ENCODE assay signal across 8 mouse cellular contexts in genomic region chr11:23632945-23633878, GRCm38 (mm10). TPM values are rescaled to one million over a fixed set of nuclear protein-coding genes. Genes with fewer than 3 reads are reported as not detected.
DNase-seq lines count a peak whose midpoint lies in the region; ATAC-seq lines count a peak whose summit lies in the region.

Gene 0610010F05Rik (minus strand): TSS chr11:23633639.

- H3K27ac ChIP-seq in hindbrain, embryonic 16.5 days (ENCODE audit: low read depth, low read length), result peak within 1 kb of the TSS; percentile 97
- no peak within 1 kb of the TSS for H3K27ac ChIP-seq in macrophage

- peaks cover 10% of the 10 kb centered on the region for H3K4me1 ChIP-seq in hindbrain, embryonic 16.5 days (ENCODE audit: control insufficient read depth, insufficient read depth, low read depth, low read length)

- no peaks in the 10 kb centered on the region for H3K27me3 ChIP-seq in hindbrain, embryonic 16.5 days (replicated peaks; ENCODE audit: control insufficient read depth, insufficient read depth, low read length)

- peak; percentile 95 for DNase-seq in WW6 (ENCODE audit: low read depth, low spot score)
- peak; percentile 73 to 89 for DNase-seq in cerebellum, postnatal 4 days (ENCODE audit: low spot score in 2 of 2)
- DNase-seq in gastrocnemius, adult 18-20 months (ENCODE audit: low spot score), result peak; percentile 81
- DNase-seq in left cerebral cortex, adult 18-20 months (ENCODE audit: low spot score in 2 of 2), result peak; percentile 74 to 87
- DNase-seq in right cerebral cortex, adult 18-20 months, result peak; percentile 86
- peak; percentile 20 for DNase-seq in urinary bladder, postnatal 10 days (ENCODE audit: low spot score)

- peak within 1 kb of the TSS; percentile 96 for H3K4me3 ChIP-seq in hindbrain, embryonic 16.5 days (ENCODE audit: low read length)
- peak within 1 kb of the TSS; percentile 53 for H3K4me3 ChIP-seq in macrophage (ENCODE audit: inconsistent target)

- no peaks in the 10 kb centered on the region for H3K9me3 ChIP-seq in hindbrain, embryonic 16.5 days (ENCODE audit: control insufficient read depth, low read length)

- H3K79me2 ChIP-seq in macrophage (ENCODE audit: inconsistent target), result peaks cover 6% of the 10 kb centered on the region; the same call in 1 of the 2 replicates

- peak; percentile 100 for ATAC-seq in hindbrain, embryonic 16.5 days

- peak within 1 kb of the TSS; percentile 64 for H3K4me2 ChIP-seq in hindbrain, embryonic 16.5 days (ENCODE audit: low read length)

- under 1% methylated on average over 62 of the region's 103 CpGs for WGBS in hindbrain, embryonic 16.5 days
- WGBS in macrophage (ENCODE audit: missing documents), result under 1% methylated on average over 93 of the region's 103 CpGs

- peaks cover 3% of the 10 kb centered on the region; the same call in 1 of the 2 replicates for H3K36me3 ChIP-seq in hindbrain, embryonic 16.5 days (ENCODE audit: control insufficient read depth, insufficient read depth, low read length)
- H3K36me3 ChIP-seq in macrophage (ENCODE audit: inconsistent target), result peaks cover 6% of the 10 kb centered on the region; the same call in 1 of the 2 replicates

- peak within 1 kb of the TSS; percentile 98 for H3K9ac ChIP-seq in hindbrain, embryonic 16.5 days (ENCODE audit: low read depth, low read length)

RNA-seq across cellular contexts. Expression of gene 0610010F05Rik, which starts in this region (rescaled TPM):
- 10 to 100 TPM; 11.7 to 12.7 TPM for total RNA-seq in gastrocnemius, adult 18-20 months (2021)
- 113 and 115 TPM in 2 replicates for polyA plus RNA-seq in hindbrain, embryonic 16.5 days (2015; fragmentation: Nextera tagmentation; extraction: Ambion mirVana)
- total RNA-seq in left cerebral cortex, adult 18-20 months (2021), result 10 to 100 TPM; 32.7 to 39.9 TPM
- 10 to 100 TPM; 25.3 to 90.7 (median 56.1) TPM for total RNA-seq in macrophage (2018; cell fraction: chromatin; rRNA removed)
- 10 to 100 TPM; 13.2 to 20.1 (median 15.9) TPM for total RNA-seq in macrophage (2018; cell fraction: cytosol; rRNA removed)
- 10 to 100 TPM; 15.1 to 50.5 (median 30.4) TPM for total RNA-seq in macrophage (2018; cell fraction: nucleus; rRNA removed)
- polyA plus RNA-seq in macrophage (2018), result 12.1 to 19.8 TPM (median 14.4 TPM) in 3 replicates

Comparison
In these comparisons a context has a peak if more than half of its experiments do, and no peak if none do; other contexts are left out.
1. DNase-seq: peak in every context shown above with its lines; median percentile 95 in WW6; 86 in right cerebral cortex, adult 18-20 months; 81 in cerebellum, postnatal 4 days; 81 in gastrocnemius, adult 18-20 months; 80 in left cerebral cortex, adult 18-20 months; 20 in urinary bladder, postnatal 10 days.